Comparison of ENCODE assay signal across 8 mouse cellular contexts in genomic region chr8:114133050-114133509, GRCm38 (mm10). TPM values are rescaled to one million over a fixed set of nuclear protein-coding genes. Genes with fewer than 3 reads are reported as not detected.
DNase-seq lines count a peak whose midpoint lies in the region; ATAC-seq and TF ChIP-seq lines count a peak whose summit lies in the region.

No protein-coding gene starts in this region.

- peak overlapping the region; percentile 86 for H3K4me2 ChIP-seq in hindbrain, embryonic 16.5 days (ENCODE audit: low read length)
- peak overlapping the region; percentile 68 for H3K4me2 ChIP-seq in midbrain, embryonic 14.5 days (ENCODE audit: low read length)

- DNase-seq in layer of hippocampus, adult 2 months (ENCODE audit: low spot score in 2 of 2): no peak
- no peak for DNase-seq in layer of hippocampus, postnatal 10 days (ENCODE audit: low spot score in 2 of 2)
- DNase-seq in forebrain, embryonic 10.5 days (ENCODE audit: extremely low spot score, low spot score): no peak
- no peak for DNase-seq in midbrain, embryonic 14.5 days
- DNase-seq in frontal cortex, postnatal 36 days (ENCODE audit: low spot score in 2 of 2): no peak
- no peak for DNase-seq in natural killer cell, adult 2 months (ENCODE audit: low spot score in 2 of 2)

- peak overlapping the region; percentile 75 for H3K4me3 ChIP-seq in layer of hippocampus, adult 2 months
- peak overlapping the region; percentile 61 for H3K4me3 ChIP-seq in forebrain, embryonic 10.5 days
- H3K4me3 ChIP-seq in hindbrain, embryonic 16.5 days (ENCODE audit: low read length): peak overlapping the region; percentile 52
- H3K4me3 ChIP-seq in midbrain, embryonic 14.5 days (replicated peaks; ENCODE audit: low read depth, low read length): peak overlapping the region; percentile 38

- no peaks in the 10 kb centered on the region for H3K27me3 ChIP-seq in forebrain, embryonic 10.5 days (ENCODE audit: poor library complexity, severe bottlenecking)
- no peaks in the 10 kb centered on the region for H3K27me3 ChIP-seq in hindbrain, embryonic 16.5 days (replicated peaks; ENCODE audit: control insufficient read depth, insufficient read depth, low read length)
- no peaks in the 10 kb centered on the region for H3K27me3 ChIP-seq in midbrain, embryonic 14.5 days (ENCODE audit: control insufficient read depth, insufficient read depth, low read length)

- H3K9ac ChIP-seq in hindbrain, embryonic 16.5 days (ENCODE audit: low read depth, low read length): no peak overlapping the region
- no peak overlapping the region for H3K9ac ChIP-seq in midbrain, embryonic 14.5 days (replicated peaks; ENCODE audit: low read length)

- ATAC-seq in hindbrain, embryonic 16.5 days: no peak
- ATAC-seq in midbrain, embryonic 14.5 days (ENCODE audit: low FRiP score, low TSS enrichment): no peak
- no peak for ATAC-seq in megakaryocyte progenitor cell, adult 5-6 weeks (replicated peaks; ENCODE audit: poor library complexity)

- no peaks in the 10 kb centered on the region for H3K9me3 ChIP-seq in forebrain, embryonic 10.5 days
- no peaks in the 10 kb centered on the region for H3K9me3 ChIP-seq in hindbrain, embryonic 16.5 days (ENCODE audit: control insufficient read depth, low read length)
- H3K9me3 ChIP-seq in midbrain, embryonic 14.5 days (ENCODE audit: control insufficient read depth, low read length): no peaks in the 10 kb centered on the region

- H3K4me1 ChIP-seq in forebrain, embryonic 10.5 days: peaks cover 14% of the 10 kb centered on the region
- H3K4me1 ChIP-seq in hindbrain, embryonic 16.5 days (ENCODE audit: control insufficient read depth, insufficient read depth, low read depth, low read length): no peaks in the 10 kb centered on the region
- H3K4me1 ChIP-seq in midbrain, embryonic 14.5 days (ENCODE audit: control insufficient read depth, insufficient read depth, low read length): peaks cover 5% of the 10 kb centered on the region; the same call in 1 of the 2 replicates

- no peak for TF ChIP-seq CTCF in layer of hippocampus, adult 2 months (conservative IDR thresholded peaks at IDR 0.05)

- no peak overlapping the region for H3K27ac ChIP-seq in layer of hippocampus, adult 2 months
- H3K27ac ChIP-seq in forebrain, embryonic 10.5 days: no peak overlapping the region
- no peak overlapping the region for H3K27ac ChIP-seq in hindbrain, embryonic 16.5 days (ENCODE audit: low read depth, low read length)
- H3K27ac ChIP-seq in midbrain, embryonic 14.5 days (replicated peaks; ENCODE audit: low read depth, low read length): no peak overlapping the region

- no peaks in the 10 kb centered on the region for H3K36me3 ChIP-seq in forebrain, embryonic 10.5 days (replicated peaks)
- H3K36me3 ChIP-seq in hindbrain, embryonic 16.5 days (ENCODE audit: control insufficient read depth, insufficient read depth, low read length): no peaks in the 10 kb centered on the region
- H3K36me3 ChIP-seq in midbrain, embryonic 14.5 days (ENCODE audit: control insufficient read depth, insufficient read depth, low read length): no peaks in the 10 kb centered on the region

- 32% methylated on average over 14 of the region's 14 CpGs for WGBS in forebrain, embryonic 10.5 days
- WGBS in hindbrain, embryonic 16.5 days: 25% methylated on average over 14 of the region's 14 CpGs
- 26% methylated on average over 14 of the region's 14 CpGs for WGBS in midbrain, embryonic 14.5 days

RNA-seq across cellular contexts. Expression of gene Nudt7, which starts 0.3 kb away (rescaled TPM):
- 1 to 10 TPM; 4.6 to 4.9 TPM for total RNA-seq in layer of hippocampus, adult 2 months (2021)
- 1 to 10 TPM; 3.9 to 4.0 TPM for total RNA-seq in layer of hippocampus, postnatal 10 days (2021)
- 11.3 and 13.1 TPM in 2 replicates for polyA plus RNA-seq in forebrain, embryonic 10.5 days (2016; fragmentation: Nextera tagmentation; extraction: Ambion mirVana)
- 6.1 and 7.0 TPM in 2 replicates for polyA plus RNA-seq in hindbrain, embryonic 16.5 days (2015; fragmentation: Nextera tagmentation; extraction: Ambion mirVana)
- 3.0 and 3.1 TPM in 2 replicates for polyA plus RNA-seq in midbrain, embryonic 14.5 days (2014; fragmentation: Nextera tagmentation; extraction: Ambion mirVana)
- 27.2 and 28.1 TPM in 2 replicates for total RNA-seq in megakaryocyte progenitor cell, adult 5-6 weeks (2015)
- 11.7 and 15.5 TPM in 2 replicates for total RNA-seq in megakaryocyte progenitor cell, adult 5-6 weeks (2017)
